Mouse (Mus musculus) A20 (cell line): ENCODE data around the gene Zfp518b.

ENCODE experiments used
- DNase-seq: peaks from one replicate; pipeline ENCODE4 v3.0.0-alpha.2; 2011; ENCODE audit warnings: low read depth, low spot score

Gene Zfp518b

DNA sequence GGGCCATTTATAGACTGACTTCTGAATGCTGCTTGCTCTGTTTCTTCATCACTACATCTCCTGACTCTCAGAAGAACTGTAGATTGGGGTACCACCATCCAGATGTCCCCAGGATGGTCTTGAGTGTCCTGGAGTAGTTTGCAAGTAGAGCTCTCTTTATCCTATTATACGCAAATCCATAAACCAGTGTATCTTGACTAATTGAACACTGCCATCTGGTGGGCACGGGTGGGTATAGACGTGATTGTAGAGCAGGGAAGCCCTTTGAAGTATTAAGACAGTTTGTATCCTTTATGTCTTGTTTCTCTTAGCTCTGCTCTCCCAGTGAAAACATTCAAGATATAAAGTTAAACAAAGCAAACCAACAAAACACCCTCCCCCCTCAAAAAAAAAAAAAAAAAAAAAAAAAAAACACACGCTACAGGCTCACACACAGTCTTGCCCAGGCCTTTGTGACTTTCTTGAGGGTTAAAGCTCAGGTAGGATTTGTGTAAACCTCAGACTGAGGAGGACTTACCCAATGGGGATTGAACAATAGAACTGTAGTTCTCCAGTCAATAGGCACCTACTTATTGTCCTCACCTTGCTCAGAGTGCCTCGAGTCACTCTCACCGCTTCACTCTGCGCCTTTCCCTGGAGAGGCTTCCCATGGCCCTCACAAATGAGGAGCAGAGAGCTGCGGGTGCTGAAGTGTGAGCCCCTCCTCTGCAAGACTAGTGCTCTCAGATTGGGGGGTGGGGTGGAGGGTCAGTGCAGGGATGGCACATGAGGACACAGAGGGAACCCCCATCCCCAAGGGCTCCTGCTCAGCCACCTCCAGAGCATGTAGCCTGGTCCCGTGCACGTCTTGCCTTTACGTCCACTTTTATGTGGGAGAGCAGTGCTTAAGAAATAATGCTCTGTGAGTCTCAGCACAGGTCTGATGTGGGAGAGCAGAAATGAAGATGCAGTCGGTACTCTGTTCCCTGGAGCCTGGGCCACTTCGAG, 51.9 kb downstream of the Zfp518b start:
- DNase-seq = peak; percentile 59

DNA sequence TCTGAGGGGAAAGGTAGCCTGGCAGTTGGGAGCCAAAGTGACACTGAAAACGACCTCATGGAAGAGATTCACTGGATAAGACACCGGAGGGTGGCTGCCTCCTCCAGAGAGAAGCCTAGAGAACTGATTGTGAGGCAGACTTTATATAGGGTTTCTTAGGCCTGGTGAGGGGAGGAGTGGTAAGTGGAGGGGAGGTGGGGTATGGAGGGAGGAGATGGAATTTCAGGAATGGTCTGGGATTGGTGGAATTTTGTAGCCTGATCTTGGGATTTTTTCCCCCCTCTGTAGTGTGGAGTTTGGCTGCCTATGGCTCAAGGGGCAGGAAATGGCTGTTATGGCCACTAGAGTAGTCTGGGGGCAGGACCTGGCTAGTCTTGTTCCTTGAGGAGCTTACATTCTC, 56.6 kb downstream of the Zfp518b start:
- no peak for DNase-seq

DNA sequence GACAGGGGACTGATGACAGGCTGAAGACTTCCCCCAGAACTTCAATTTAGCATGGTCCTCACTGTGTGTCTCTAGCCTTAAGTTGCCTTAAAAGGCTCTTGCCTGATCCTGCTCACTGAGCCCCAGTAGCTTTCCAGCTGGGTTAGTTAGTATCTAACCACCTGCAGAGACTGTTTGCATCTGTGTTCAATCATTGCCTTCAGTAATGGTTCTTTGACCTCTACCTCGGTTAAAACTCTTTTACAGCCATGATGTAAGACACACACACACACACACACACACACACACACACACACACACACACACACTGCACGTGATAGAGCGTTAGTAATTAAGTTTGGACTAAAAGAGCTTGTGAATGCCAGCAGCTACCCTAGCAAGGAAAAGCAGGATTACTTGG, 57.7 kb downstream of the Zfp518b start:
- DNase-seq = no peak

- peak; percentile 63 for DNase-seq
These were observed 63.8 kb downstream of the Zfp518b start for GRCm38 (mm10) chr5:38620783-38621182.

DNA sequence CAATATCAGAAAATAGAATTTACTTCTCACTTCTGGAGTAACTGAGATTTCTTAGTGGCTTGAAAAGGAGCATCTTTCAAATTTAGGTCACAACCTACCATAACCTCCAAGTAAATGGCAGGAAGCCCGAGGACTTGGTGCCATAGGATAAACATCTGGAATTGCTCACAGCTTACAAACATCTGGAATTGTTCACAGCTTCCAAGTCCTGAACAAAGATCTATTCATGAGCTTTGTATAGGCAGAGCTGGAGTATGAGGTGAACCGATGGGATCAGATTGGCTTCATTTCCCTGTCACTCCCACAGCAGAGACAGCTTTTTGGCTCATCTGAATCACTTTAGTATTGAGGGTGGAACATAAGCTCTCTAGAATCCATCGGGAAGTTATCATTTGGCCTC, 65.7 kb downstream of the Zfp518b start:
- no peak for DNase-seq
